Mouse (Mus musculus) embryo, embryonic 10.5 days (tissue): ENCODE data around the gene Prn.

Experiments used
- DNase-seq: peaks from one replicate; pipeline ENCODE4 v3.0.0-alpha.2; 2015; ENCODE audit warnings: low spot score

Prn gene

GRCm38 (mm10) chr2:131906846-131907245 is 2.9 kb upstream of the Prn start:
- DNase-seq: no peak

GRCm38 (mm10) chr2:131907311-131907710 is 2.4 kb upstream of the Prn start:
- DNase-seq: no peak

- DNase-seq: no peak
Measured at GRCm38 (mm10) chr2:131908351-131908861, 1.4 kb upstream of the Prn start.

GRCm38 (mm10) chr2:131908906-131909305 is 851 bp upstream of the Prn start:
- DNase-seq: no peak

GRCm38 (mm10) chr2:131910847-131911246 is 1.1 kb downstream of the Prn start:
- DNase-seq: no peak

GRCm38 (mm10) chr2:131911341-131911740 is 1.6 kb downstream of the Prn start:
- no peak for DNase-seq

GRCm38 (mm10) chr2:131912526-131913258 is 2.9 kb downstream of the Prn start:
- no peak for DNase-seq

GRCm38 (mm10) chr2:131932275-131932902 is 22.6 kb downstream of the Prn start:
- DNase-seq: no peak

- no peak for DNase-seq
Measured at GRCm38 (mm10) chr2:131933013-131933412, 23.3 kb downstream of the Prn start.

- no peak for DNase-seq
Measured at GRCm38 (mm10) chr2:131933598-131933997, 23.8 kb downstream of the Prn start.

- DNase-seq: no peak
Measured at GRCm38 (mm10) chr2:131934243-131934642, 24.5 kb downstream of the Prn start.

- no peak for DNase-seq
Measured at GRCm38 (mm10) chr2:131935390-131936105, 25.8 kb downstream of the Prn start.

GRCm38 (mm10) chr2:131936410-131936809 is 26.7 kb downstream of the Prn start:
- no peak for DNase-seq

GRCm38 (mm10) chr2:131939404-131940111 is 29.8 kb downstream of the Prn start:
- peak; percentile 73 for DNase-seq

GRCm38 (mm10) chr2:131940506-131940905 is 30.7 kb downstream of the Prn start:
- no peak for DNase-seq

GRCm38 (mm10) chr2:131941501-131941900 is 31.7 kb downstream of the Prn start:
- DNase-seq: no peak

GRCm38 (mm10) chr2:131944370-131944769 is 34.6 kb downstream of the Prn start:
- DNase-seq: no peak

- DNase-seq: no peak
Measured at GRCm38 (mm10) chr2:131945225-131945624, 35.5 kb downstream of the Prn start.

GRCm38 (mm10) chr2:131945765-131946164 is 36.0 kb downstream of the Prn start:
- DNase-seq: no peak

GRCm38 (mm10) chr2:131946351-131946750 is 36.6 kb downstream of the Prn start:
- DNase-seq: no peak

- no peak for DNase-seq
Measured at GRCm38 (mm10) chr2:131948156-131948555, 38.4 kb downstream of the Prn start.
